Mouse (Mus musculus): ENCODE measurements around the gene Slc25a29.
"Not testable (repeated sequence)": the region's sequence is repeated elsewhere in the genome, so short reads cannot be mapped to it uniquely, and the experiment has no call there.

DNA sequence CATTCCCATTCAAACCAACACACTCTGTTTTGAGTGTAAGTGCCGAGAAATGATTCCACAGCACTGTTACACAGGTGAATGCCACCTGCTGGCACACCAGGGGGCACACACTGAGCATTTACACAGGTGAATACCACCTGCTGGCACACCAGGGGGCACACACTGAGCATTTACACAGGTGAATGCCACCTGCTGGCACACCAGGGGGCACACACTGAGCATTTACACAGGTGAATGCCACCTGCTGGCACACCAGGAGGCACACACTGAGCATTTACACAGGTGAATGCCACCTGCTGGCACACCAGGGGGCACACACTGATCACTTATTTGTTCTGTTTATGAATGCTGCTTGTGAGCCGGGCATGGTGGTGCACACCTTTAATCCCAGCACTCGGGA lies 12.3 kb upstream of the Slc25a29 start:
- TF ChIP-seq CTCF (conservative IDR thresholded peaks at IDR 0.05; ENCODE audit: insufficient read depth, insufficient read length, low read depth, low read length), result peak; percentile 42
- not testable (repeated sequence) for TF ChIP-seq POLR2A (IDR thresholded peaks at IDR 0.05; ENCODE audit: low read depth, low read length)

All from kidney, adult 2 months (tissue).